Mouse (Mus musculus): ENCODE measurements around the gene Rgcc.

Rgcc gene

GRCm38 (mm10) chr14:79280456-79280855 is 21.0 kb downstream of the Rgcc start:
- in situ Hi-C loops (cut with MseI, MboI), result no loop called here

GRCm38 (mm10) chr14:79279494-79279893 is 22.0 kb downstream of the Rgcc start:
- in situ Hi-C loops (cut with MseI, MboI), result no loop called here

- in situ Hi-C loops (cut with MseI, MboI), result no loop called here
These were observed 22.5 kb downstream of the Rgcc start for GRCm38 (mm10) chr14:79278927-79279326.

- in situ Hi-C loops (cut with MseI, MboI), result no loop called here
These were observed 23.5 kb downstream of the Rgcc start for GRCm38 (mm10) chr14:79277922-79278321.

- in situ Hi-C loops (cut with MseI, MboI), result no loop called here
These were observed 25.5 kb downstream of the Rgcc start for GRCm38 (mm10) chr14:79275870-79276395.

- in situ Hi-C loops (cut with MseI, MboI), result no loop called here
These were observed 26.0 kb downstream of the Rgcc start for GRCm38 (mm10) chr14:79275441-79275840.

- in situ Hi-C loops (cut with MseI, MboI), result no loop called here
These were observed 27.6 kb downstream of the Rgcc start for GRCm38 (mm10) chr14:79273697-79274477.

- in situ Hi-C loops (cut with MseI, MboI), result no loop called here
These were observed 28.5 kb downstream of the Rgcc start for GRCm38 (mm10) chr14:79272991-79273390.

GRCm38 (mm10) chr14:79272188-79272694 is 29.2 kb downstream of the Rgcc start:
- in situ Hi-C loops (cut with MseI, MboI), result no loop called here

- in situ Hi-C loops (cut with MseI, MboI), result no loop called here
These were observed 31.9 kb downstream of the Rgcc start for GRCm38 (mm10) chr14:79269551-79269950.

GRCm38 (mm10) chr14:79267878-79268277 is 33.6 kb downstream of the Rgcc start:
- in situ Hi-C loops (cut with MseI, MboI), result no loop called here

- in situ Hi-C loops (cut with MseI, MboI), result no loop called here
These were observed 34.1 kb downstream of the Rgcc start for GRCm38 (mm10) chr14:79267382-79267781.

GRCm38 (mm10) chr14:79266408-79266807 is 35.0 kb downstream of the Rgcc start:
- in situ Hi-C loops (cut with MseI, MboI), result no loop called here

GRCm38 (mm10) chr14:79265738-79266137 is 35.7 kb downstream of the Rgcc start:
- in situ Hi-C loops (cut with MseI, MboI), result no loop called here

GRCm38 (mm10) chr14:79263321-79263720 is 38.1 kb downstream of the Rgcc start:
- in situ Hi-C loops (cut with MseI, MboI), result no loop called here

GRCm38 (mm10) chr14:79262677-79263076 is 38.8 kb downstream of the Rgcc start:
- in situ Hi-C loops (cut with MseI, MboI), result no loop called here

- in situ Hi-C loops (cut with MseI, MboI), result no loop called here
These were observed 42.2 kb downstream of the Rgcc start for GRCm38 (mm10) chr14:79259062-79259779.

GRCm38 (mm10) chr14:79256656-79257055 is 44.8 kb downstream of the Rgcc start:
- in situ Hi-C loops (cut with MseI, MboI), result no loop called here

GRCm38 (mm10) chr14:79255786-79256185 is 45.7 kb downstream of the Rgcc start:
- in situ Hi-C loops (cut with MseI, MboI), result no loop called here

- in situ Hi-C loops (cut with MseI, MboI), result no loop called here
These were observed 49.6 kb downstream of the Rgcc start for GRCm38 (mm10) chr14:79251727-79252285.

- in situ Hi-C loops (cut with MseI, MboI), result no loop called here
These were observed 56.9 kb downstream of the Rgcc start for GRCm38 (mm10) chr14:79244571-79244970.

Measured in mouse trophoblast stem cell (cell line).